Mouse (Mus musculus): ENCODE measurements around the gene Psap.
"Not testable (repeated sequence)": the region's sequence is repeated elsewhere in the genome, so short reads cannot be mapped to it uniquely, and the experiment has no call there.

Gene Psap

DNA sequence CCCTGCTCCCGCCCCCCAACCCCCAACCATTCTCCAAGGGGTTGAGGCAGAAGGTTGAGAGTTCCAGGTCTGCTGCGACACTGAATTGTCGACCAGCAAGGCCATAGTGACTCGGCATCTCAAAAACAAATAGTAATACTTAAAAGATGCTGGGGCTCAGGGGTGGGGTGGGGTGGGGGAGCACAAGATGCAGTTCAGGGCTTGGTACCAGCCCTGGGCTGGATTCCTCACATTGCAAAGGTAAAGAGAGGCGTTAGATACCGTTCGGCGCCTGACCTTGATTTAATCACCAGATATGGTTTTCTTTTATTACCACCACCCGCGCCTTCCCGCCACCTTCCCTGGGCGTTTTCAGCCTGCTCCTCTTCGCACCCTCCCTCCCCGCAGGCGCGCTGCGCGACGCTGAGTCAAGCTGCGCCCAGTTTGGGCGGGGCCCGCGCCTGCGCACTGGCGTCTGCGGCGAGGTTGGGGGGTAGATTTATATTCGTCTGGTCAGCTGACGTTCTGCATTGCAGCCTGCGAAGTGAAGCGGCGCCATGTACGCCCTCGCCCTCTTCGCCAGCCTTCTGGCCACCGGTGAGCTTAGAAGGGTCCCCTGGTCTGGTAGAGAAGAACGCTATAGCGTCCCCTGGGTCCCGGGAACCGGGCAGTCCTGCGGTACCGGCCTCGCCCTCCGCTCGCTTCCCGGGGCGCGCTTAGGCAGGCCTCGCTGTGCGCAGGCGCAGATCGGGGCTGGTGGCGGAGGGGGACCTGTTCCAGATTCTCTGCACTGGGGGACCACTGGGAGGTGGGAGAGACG is at the start of gene Psap:
Gene Psap, plus strand, starts transcription at position 421 of the 799 bp plus-strand sequence.
- peak; percentile 95 for DNase-seq

DNA sequence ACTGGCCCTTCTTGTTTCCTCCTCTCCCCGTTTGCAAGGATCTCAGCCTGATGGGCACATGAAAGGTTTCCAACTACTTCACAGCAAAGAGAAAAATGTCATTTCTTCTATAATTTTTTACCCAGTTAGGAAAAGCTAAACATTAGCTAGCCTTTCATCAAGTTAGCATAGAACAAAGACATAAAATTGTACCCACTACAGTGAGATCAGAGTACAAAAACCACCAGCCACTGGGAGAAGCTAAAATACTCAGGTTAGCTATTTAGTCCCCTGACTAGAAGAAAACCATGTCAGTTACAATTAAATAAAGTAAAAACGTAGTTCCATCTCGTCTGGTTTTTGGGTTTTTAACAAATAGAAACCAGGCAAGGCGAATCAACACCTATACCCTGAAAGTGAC is 49.8 kb upstream of the Psap start:
- no peak for DNase-seq

DNA sequence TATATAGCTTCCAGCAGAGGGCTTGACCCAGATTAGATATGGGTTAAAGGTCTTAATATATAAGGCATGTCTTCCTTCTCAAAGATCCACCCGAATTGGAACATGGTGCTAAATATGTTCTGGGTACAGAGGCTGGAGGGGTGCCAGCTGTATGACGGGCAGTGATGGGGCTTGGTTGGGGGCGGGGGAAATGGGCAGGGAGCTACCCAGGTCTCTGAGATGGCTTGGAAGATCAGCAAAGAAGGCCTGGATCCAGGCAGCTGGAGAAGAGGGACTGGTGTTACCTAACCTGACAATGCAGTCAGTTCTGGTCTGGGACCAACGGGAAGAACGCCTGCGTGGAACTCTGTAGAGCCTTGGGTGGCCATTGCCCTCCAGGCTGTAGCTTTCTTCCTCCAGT is 48.3 kb upstream of the Psap start:
- peak; percentile 23 for DNase-seq

DNA sequence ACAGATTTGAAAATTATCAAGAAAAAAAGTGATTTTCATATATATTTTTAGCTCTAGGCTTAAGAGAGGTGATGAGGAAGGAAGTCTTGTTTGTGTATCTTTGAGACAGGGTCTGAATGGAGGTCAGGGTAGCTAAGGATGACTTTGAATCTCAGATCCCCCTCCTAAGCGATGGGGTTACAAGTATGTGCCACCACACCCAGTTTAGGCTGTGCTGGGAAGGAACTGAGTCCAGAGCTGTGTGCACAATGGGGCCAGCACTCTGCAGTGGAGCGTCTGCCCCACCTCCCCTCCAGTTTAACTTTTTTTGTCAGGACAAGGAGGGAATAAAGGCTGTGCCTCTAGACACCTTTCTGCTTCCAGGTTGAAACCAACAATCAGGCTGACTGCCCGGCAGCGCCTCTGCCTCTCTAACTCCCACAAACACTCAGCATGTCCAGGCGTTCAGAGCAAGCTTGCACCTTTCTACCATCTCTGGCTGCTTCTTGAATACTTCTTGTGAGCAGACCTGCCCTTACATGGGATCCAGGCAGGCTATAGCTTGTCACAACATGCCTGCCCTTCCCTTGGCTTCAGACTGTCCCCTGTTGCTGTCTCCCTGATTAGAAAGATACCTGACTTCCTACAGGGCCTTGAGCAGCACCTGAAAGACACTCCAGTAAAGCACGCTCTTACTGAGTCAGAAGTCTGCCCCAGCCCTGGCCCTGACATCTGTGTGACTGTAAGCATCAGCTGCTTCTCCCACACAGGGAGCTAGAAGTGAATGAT is 46.9 kb upstream of the Psap start:
- no peak for DNase-seq

DNA sequence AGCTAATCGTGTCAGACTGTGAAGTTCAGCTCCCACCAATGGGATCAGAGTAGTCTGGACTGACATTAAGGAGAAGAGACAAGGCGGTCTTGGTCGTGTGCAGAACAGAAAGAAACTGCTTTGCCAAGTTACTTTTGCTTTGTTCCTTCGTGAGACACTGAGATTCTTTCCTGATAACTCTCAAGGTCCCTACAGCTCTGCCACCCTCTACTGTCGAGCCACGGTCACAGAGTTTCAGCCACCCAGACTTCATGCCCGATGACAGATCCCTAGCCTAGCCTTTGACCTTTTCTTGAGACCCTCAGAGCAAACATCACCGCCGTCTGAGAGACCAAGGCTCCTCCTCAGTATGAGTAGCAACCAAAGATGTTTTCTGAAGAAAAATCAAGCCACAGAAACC is 43.4 kb upstream of the Psap start:
- no peak for DNase-seq

DNA sequence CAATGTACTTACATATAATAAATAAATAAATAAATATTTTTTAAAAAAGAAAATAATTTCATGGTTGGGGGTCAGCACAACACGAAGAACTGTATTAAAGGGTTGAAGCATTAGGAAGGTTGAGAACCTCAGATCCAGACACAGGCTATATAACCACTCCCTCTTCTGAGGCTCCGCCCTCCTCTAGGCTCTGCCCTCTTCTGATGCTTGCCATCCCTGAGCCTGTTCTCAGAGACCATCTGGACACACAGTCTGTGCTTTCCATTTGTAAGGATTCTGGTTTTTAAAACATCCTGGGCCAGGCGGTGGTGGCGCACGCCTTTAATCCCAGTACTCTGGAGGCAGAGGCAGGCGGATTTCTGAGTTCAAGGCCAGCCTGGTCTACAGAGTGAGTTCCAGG is 41.6 kb upstream of the Psap start:
- DNase-seq = not testable (repeated sequence)

DNA sequence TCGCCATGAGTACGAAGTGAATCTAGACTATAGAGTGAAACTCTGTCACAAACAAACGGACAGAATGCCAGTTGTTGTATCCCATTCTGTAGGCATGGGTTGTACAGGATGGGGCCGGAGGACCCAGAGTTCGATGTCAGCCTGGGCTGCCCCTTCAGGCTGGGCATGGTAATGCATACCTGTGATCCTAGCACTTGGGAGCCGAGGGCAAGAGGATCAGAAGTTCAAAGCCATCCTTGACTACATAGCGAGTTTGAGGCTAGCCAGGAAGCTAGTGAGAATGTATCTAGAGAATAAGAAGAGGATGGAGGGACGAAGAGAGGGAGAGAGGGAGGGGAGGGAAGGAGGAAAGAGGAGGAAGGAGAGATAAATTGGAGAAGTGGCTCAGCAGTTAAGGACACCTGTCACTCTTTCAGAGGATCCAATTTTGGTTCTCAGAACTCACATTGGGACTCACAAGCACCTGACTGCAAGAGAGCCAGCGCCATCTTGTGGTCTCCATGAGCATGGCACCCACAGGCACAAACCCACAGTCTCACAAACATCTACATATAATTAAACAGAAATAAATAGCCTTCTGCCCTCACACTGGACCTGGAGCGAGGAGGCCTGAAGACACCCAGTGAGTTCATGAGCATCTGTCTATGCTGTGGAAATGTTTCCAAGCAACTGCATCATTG is 39.8 kb upstream of the Psap start:
- DNase-seq = peak; percentile 81

DNA sequence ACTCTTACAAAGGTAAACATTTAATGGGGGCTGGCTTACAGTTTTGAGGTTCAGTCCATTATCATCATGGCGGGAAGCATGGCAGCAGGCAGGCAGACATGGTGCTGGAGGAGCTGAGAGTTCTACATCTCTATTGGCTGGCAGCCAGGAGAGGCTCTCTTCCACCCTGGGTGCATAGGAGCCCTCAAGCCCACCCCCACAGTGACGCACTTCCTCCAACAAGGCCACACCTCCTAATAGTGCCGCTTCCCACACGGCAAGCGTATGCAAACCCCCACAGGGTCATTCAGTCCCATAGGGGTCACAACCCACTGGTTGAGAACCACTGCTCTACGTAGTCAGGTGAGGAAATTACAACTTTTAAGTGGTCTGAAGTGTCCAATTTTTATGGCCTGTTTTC is 37.0 kb upstream of the Psap start:
- peak; percentile 14 for DNase-seq

DNA sequence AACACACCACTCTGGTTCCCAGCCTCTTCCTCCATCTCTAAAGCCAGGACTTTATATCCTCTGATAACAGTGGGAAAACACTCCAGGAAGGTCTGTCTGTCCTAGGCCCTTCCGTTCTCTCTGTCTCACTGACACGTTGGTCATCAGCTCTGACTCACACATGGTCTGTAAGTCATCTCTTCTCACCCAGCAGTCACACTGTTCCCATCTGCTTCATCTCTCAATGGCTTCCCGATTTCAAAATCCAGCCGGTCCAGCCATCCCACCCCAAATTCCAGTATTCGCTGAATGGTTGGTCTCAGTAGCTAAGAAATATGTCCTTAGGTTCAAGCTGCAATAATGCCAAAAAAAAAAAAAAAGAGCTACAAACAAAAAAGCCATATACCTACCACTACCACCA is 33.5 kb upstream of the Psap start:
- no peak for DNase-seq

DNA sequence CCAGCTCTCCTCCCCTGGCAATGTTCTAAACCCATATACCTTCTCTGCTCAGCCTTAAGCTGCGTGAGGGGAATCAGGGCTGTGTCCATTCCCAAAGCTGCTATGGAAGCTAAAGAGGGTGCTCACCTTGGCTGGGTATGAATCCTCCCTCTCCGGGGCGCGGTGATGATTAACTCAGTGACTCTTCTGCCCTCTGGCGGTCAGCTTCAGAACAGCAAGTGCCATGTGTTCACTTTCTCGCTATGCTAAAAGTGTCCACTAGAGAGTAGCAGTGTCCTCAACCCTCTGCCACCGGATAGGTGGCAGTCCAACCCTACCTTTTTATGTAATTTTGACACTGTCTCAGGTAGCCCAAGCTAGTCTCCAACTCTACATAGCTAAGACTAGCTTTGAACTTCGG is 32.4 kb upstream of the Psap start:
- peak; percentile 94 for DNase-seq

DNA sequence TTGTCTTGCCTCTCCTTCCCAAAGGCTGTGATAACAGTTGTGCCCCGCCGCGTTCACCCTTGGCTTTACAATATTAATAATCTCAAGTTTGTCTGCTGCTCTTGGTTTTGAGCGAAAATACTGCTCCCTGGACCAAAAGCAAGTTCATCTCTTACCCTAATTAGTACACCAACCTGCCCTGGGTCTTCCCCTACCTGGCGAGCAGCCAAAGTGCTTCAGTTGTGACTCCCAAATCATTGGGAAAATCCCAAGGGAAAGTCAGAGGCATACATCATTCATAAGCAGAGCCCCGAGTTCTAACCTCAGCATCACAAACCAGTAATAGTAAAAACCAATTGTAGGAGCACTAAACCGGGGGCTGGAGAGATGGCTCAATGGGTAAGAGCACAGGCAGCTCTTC is 31.8 kb upstream of the Psap start:
- DNase-seq = peak; percentile 26

DNA sequence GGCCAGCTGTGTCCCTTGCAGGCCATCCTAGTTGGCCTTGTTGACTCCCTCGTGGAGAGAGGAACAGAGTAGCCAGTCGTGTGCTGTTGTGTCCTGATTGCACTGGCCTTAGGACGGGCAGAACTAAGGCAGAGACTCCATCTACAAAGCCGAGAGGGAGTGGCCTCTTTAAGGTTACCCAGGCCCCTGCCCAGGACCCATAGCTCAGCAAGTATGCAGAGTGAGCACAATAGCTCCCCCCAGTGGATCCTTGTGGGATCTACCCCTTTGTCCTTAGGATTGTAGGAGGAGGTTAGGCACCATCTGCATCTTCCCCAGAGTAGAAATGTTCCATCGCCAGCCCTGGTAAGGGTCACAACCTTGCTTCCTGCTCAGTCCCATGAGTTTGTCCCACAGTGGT is 30.9 kb upstream of the Psap start:
- peak; percentile 69 for DNase-seq

DNA sequence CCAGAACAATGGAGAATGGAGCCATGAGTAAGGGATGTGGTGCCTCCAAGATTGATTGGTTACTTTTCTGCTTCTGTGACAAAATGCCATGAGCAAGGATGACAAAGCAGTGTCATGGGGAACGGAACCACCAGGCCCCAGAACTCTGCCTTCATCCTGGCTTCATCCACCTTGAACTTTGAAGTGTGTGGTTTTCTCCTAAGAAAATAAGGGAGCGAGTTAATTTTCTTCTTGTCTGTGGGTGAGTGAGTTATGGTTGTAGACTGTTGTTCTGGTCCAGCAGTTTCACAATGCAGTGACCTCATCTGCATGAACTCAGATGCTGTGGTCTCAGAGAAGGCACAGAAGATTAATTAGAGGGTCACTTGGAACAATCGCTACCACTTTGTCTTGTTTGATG is 29.1 kb upstream of the Psap start:
- not testable (repeated sequence) for DNase-seq

DNA sequence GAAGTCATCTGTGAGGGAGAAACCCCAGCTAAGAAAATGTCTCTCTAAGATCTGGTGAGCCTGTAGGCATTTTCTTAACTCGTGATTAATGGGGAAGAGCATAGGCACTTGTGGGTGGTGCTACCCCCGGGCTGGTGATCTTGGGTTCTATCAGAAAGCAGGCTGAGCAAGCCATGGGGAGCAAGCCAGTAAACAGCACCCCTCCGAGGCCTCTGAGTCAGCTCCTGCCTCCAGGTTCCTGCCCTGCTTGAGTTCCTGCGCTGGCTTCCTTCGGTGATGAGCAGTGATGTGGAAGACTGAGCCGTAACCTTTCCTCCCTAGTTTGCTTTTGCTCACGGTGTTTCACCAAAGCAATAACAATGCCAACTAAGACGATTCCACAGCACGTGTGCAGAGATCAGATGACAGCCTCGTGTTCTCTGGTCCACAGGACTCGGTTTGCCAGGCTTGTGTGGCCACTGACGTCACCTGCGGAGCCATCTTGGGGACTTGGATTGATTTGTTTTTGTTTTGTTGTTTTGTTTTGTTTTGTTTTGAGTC is 26.9 kb upstream of the Psap start:
- no peak for DNase-seq

DNA sequence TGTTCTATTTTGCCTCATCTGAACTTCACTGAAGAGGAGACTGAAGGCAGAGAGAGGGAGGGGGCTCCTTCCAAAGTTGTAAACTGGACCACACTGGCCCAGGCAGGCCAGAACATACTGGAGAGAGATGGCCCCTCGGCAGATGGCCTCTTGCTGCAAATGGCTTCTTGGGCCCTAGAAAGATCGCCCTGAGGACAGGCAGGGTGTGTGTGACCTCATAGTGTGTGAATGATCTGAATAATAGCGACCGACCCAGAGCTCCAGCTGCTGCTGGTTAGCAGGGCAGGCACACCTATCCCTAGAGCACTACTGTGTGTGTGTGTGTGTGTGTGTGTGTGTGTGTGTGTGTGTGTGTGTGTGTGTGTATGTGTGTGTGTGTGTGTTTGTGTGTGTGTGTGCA is 25.2 kb upstream of the Psap start:
- DNase-seq = no peak

DNA sequence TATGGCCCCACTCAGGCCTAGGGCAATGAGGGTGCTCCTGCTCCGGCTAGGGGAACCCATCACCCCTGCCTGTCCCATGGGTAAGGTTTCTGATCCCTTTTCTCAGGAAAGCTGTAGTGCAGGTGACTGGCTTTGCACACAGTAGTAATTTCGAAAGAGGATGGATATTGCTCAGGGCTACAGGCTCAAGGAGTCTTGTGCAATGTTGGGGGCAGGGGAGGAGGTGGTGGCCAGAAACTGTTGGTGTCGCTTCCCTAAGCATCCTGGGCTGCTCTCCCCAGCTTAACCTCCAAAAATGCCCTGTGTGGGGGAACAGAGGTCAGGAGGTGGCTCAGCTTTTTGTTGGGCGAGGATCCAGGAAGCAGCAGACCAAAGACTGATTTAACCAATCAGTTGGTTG is 24.8 kb upstream of the Psap start:
- DNase-seq = no peak

DNA sequence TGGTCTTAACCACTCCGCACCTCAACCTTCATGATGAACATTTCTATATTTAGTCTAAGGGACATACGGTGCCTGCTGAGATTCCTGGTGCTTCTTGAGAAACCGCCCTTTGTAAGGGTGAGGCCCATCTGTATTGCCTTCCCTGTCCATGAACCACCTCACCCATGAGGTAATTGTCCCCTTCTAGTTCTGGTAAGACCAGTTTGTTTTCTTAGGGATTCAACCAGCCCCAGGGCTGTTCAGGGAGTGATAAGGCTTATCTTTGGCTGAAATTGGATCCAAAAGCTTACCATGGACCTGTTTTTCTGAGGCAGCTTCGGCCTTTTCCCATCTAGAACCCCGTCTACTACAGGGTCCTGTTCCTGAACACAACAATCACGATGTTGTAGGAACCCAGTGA is 21.3 kb upstream of the Psap start:
- no peak for DNase-seq

DNA sequence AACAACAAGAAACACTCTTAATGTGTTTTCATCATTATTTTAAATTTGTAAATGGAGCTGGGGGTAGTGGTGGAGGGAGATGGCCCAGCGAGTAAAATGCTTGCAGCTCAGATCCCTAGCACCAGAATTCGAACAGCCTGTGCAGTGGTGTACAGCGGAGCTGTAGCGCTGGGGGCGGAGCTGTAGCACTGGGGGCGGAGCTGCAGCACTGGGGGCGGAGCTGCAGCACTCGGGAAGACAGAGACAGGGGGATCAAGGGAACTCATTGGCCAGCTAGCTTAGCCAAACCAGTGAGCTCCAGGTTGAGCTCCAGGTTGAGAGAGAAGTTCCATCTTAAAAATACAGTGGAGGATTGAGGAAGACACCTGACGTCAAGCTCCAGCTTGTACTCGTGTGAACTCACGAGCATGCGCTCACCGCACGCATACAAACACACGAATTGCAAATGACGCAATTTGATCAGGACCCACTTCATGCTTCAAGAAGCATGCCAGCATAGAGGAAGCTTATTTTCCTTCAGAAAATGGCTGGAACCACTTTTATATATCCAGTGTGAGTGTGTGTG is 20.1 kb upstream of the Psap start:
- no peak for DNase-seq

DNA sequence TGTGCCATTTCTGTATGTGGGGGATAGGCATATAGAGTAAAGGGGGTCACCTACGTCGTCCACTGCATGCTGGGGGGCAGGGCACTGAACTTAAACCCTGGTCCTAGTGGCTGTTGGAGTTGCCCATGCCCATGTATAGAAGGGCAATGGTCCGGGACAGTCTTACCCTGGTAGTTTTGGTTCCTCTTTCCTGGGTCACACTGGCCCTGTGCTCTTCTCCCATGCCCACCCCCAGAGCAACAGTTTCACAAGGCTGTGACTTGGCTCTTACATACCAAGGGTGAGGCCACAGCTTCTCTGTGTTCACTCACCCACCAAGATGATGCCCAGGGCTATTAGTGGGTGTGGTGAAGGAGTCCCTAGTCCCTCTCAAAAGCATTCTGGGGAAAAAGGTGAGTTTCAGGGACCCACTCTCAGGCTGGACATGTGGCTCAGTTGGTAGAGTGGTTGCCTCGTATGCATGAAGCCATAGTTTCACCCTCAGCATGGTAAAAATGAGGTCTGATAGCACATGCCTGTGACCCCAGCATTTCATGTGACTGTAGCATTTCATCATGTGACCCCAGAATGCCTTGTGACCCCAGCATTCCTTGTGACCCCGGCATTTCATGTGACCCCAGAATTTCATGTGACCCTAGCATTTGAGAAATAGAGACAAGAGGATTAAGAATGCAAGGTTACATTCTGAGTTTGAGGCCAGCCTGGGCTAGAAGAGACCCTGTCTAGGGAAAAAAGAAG is 16.7 kb upstream of the Psap start:
- DNase-seq = no peak

DNA sequence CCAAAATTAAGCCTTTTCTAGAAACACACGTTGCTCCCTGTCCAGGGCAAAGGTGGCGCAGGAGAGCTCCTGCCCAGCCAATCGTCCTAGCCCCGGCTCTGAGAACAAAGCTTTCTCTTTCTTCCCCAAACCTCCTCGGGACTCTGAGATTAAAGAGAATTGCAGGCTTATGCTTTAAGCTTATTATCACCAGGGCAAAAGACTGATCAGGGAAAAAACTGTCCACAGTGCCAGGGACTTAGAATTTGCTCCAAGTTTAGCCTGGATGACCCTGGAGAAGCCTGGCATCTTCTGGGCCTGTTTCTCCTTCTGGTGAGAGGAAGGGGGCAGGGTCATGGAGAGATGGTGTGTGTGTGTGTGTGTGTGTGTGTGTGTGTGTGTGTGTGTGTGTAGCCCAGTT is 15.9 kb upstream of the Psap start:
- DNase-seq = no peak

DNA sequence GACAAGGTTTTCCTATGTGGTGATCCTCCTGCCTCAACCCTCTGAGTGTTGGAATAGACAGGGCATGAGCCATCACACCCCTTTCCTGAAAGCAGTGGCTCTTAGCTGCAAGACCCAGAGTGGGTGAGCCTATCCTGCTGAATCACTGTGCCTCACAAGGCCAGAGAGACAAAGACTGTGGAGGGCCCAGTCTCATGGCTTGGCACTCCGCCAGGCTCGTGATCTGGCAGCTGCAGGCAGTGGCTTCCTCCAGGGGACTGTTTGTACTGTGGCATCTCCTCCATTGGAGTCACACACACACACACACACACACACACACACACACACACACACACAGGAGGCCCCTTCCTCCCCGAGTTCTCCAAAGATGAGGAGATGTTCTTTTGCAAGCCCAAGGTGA is 15.0 kb upstream of the Psap start:
- DNase-seq = peak; percentile 92

DNA sequence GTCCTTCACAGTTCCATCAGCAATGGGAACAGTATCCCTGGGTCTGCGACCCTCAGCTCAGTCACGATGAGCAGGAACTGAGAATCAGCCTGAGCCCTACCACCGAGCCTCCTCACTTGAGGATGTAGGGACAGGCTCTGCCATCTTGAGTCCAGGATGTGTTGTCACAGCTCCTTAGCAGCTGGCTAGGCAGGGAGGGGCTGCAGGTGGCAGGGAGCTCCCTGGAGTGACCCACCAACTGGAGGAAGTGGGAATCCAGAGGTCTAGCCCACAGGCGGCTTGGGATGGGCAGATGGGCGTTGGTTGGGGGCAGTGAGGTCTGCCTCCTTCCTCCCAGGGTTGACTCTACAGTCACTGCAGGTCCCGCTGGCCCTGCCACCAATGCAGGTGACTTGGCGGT is 14.1 kb upstream of the Psap start:
- DNase-seq = no peak

DNA sequence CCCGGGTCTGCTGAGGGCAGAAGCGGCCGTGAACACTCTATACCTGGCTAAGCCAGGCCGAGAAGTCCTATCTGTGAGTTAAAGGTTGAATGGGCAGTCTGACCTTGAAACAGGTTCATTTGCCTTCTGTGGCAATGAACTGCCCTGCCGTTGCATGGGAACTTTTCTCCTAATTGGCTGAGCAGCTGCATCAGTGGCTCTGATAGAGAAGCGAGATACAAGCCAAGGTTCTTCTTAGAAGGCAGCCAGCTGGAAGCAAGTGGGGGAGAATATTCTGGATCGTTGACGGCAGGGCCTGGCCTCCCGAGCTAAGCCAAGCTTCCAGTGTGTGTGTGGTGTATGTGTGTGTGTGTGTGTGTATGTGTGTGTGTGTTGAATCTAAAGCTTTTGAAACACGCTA is 12.2 kb upstream of the Psap start:
- peak; percentile 60 for DNase-seq

Measured in kidney, postnatal 10 days (tissue).